Mouse (Mus musculus): ENCODE data around the gene Sec14l4. TPM values are rescaled to one million over a fixed set of nuclear protein-coding genes. Genes with fewer than 3 reads are reported as not detected.
"Not testable (repeated sequence)": the region's sequence is repeated elsewhere in the genome, so short reads cannot be mapped to it uniquely, and the experiment has no call there.

Gene Sec14l4
- total RNA-seq (2021) = 1 to 10 TPM; 5.6 to 6.5 TPM
- long read RNA-seq, experiment 1, partial matches to known transcripts = 0 of 1 reads
- long read RNA-seq, experiment 1, other reads (novel, unspliced or antisense) = 1 of 1 reads
- long read RNA-seq, experiment 2, partial matches to known transcripts = 0 of 3 reads
- long read RNA-seq, experiment 2, other reads (novel, unspliced or antisense) = 2 of 3 reads

GRCm38 (mm10) chr11:4031126-4031941 is at the start of gene Sec14l4:
Gene Sec14l4 (plus strand): TSS chr11:4031462.
- no peak for DNase-seq (ENCODE audit: low spot score in 2 of 2)

- DNase-seq (ENCODE audit: low spot score in 2 of 2) = no peak
Measured at GRCm38 (mm10) chr11:3981536-3981935, 49.7 kb upstream of the Sec14l4 start.

GRCm38 (mm10) chr11:3982275-3983209 is 48.7 kb upstream of the Sec14l4 start:
- no peak for DNase-seq (ENCODE audit: low spot score in 2 of 2)

GRCm38 (mm10) chr11:3983291-3983862 is 47.9 kb upstream of the Sec14l4 start, which contains the start of gene Gal3st1:
Gene Gal3st1 (plus strand): TSS chr11:3983636.
- DNase-seq (ENCODE audit: low spot score in 2 of 2) = no peak

- DNase-seq (ENCODE audit: low spot score in 2 of 2) = no peak
Measured at GRCm38 (mm10) chr11:3983863-3984745, 47.2 kb upstream of the Sec14l4 start.

GRCm38 (mm10) chr11:3989748-3990147 is 41.5 kb upstream of the Sec14l4 start:
- DNase-seq (ENCODE audit: low spot score in 2 of 2) = no peak

- no peak for DNase-seq (ENCODE audit: low spot score in 2 of 2)
Measured at GRCm38 (mm10) chr11:3993132-3993531, 38.1 kb upstream of the Sec14l4 start.

- no peak for DNase-seq (ENCODE audit: low spot score in 2 of 2)
Measured at GRCm38 (mm10) chr11:3993914-3994313, 37.3 kb upstream of the Sec14l4 start.

GRCm38 (mm10) chr11:3995511-3995910 is 35.8 kb upstream of the Sec14l4 start:
- DNase-seq (ENCODE audit: low spot score in 2 of 2) = no peak

- DNase-seq (ENCODE audit: low spot score in 2 of 2) = no peak
Measured at GRCm38 (mm10) chr11:3996840-3997239, 34.4 kb upstream of the Sec14l4 start.

- no peak for DNase-seq (ENCODE audit: low spot score in 2 of 2)
Measured at GRCm38 (mm10) chr11:3997978-3998720, 33.1 kb upstream of the Sec14l4 start.

- no peak for DNase-seq (ENCODE audit: low spot score in 2 of 2)
Measured at GRCm38 (mm10) chr11:3999547-3999946, 31.7 kb upstream of the Sec14l4 start.

- peak; percentile 67 to 72 for DNase-seq (ENCODE audit: low spot score in 2 of 2)
Measured at GRCm38 (mm10) chr11:4001603-4002002, 29.7 kb upstream of the Sec14l4 start.

GRCm38 (mm10) chr11:4005220-4005805 is 25.9 kb upstream of the Sec14l4 start:
- DNase-seq (ENCODE audit: low spot score in 2 of 2) = no peak

- no peak for DNase-seq (ENCODE audit: low spot score in 2 of 2)
Measured at GRCm38 (mm10) chr11:4006462-4006861, 24.8 kb upstream of the Sec14l4 start.

GRCm38 (mm10) chr11:4012616-4013015 is 18.6 kb upstream of the Sec14l4 start:
- no peak for DNase-seq (ENCODE audit: low spot score in 2 of 2)

GRCm38 (mm10) chr11:4015796-4016195 is 15.5 kb upstream of the Sec14l4 start:
- DNase-seq (ENCODE audit: low spot score in 2 of 2) = not testable (repeated sequence)

- DNase-seq (ENCODE audit: low spot score in 2 of 2) = not testable (repeated sequence)
Measured at GRCm38 (mm10) chr11:4022111-4022510, 9.2 kb upstream of the Sec14l4 start.

- no peak for DNase-seq (ENCODE audit: low spot score in 2 of 2)
Measured at GRCm38 (mm10) chr11:4023321-4023720, 7.9 kb upstream of the Sec14l4 start.
